Mouse (Mus musculus) forebrain, embryonic 11.5 days (tissue): ENCODE data around the gene Calml3. TPM values are rescaled to one million over a fixed set of nuclear protein-coding genes. Genes with fewer than 3 reads are reported as not detected.
A peak's percentile ranks its signal among the peaks of the same experiment; 100 is the strongest.

Experiments used
- ATAC-seq: fragments of 200-750 bp; cut with Nextera tagmentation; replicated peaks from 2 replicates; pipeline ENCODE4 v1.8.0; 2017; ENCODE audit warnings: moderate TSS enrichment; ENCODE audit not compliant: low FRiP score
- DNase-seq: peaks from one replicate; pipeline ENCODE4 v3.0.0-alpha.2; 2017; ENCODE audit warnings: low spot score
- H3K27ac ChIP-seq: fragments of 300-500 bp; sonication (generic); 2 replicates; pipeline ENCODE4 v1.5.1; 2014; ENCODE audit warnings: low read depth, low read length
- H3K27me3 ChIP-seq: fragments of 300-500 bp; sonication (generic); 2 replicates; pipeline ENCODE4 v1.6.1; 2014; ENCODE audit warnings: mild to moderate bottlenecking, low read length, mixed read lengths; ENCODE audit not compliant: control insufficient read depth, insufficient read depth
- H3K36me3 ChIP-seq: fragments of 300-500 bp; sonication (generic); 2 replicates; pipeline ENCODE4 v1.6.1; 2014; ENCODE audit warnings: mild to moderate bottlenecking, low read length, moderate library complexity, mixed read lengths; ENCODE audit not compliant: control insufficient read depth, insufficient read depth
- H3K4me1 ChIP-seq: fragments of 300-500 bp; sonication (generic); replicated peaks from 2 replicates; pipeline ENCODE4 v1.6.1; 2014; ENCODE audit warnings: low read length, mixed read lengths; ENCODE audit not compliant: control insufficient read depth, insufficient read depth
- H3K4me2 ChIP-seq: fragments of 300-500 bp; sonication (generic); 2 replicates; pipeline ENCODE4 v1.6.1; 2014; ENCODE audit warnings: low read depth, mild to moderate bottlenecking, low read length, moderate library complexity, mixed read lengths; ENCODE audit not compliant: severe bottlenecking
- H3K4me3 ChIP-seq: fragments of 300-500 bp; sonication (generic); 2 replicates; pipeline ENCODE4 v1.5.1; 2014; ENCODE audit warnings: low read depth, low read length
- H3K9ac ChIP-seq: fragments of 300-500 bp; sonication (generic); 2 replicates; pipeline ENCODE4 v1.6.1; 2014; ENCODE audit warnings: low read length
- H3K9me3 ChIP-seq: fragments of 300-500 bp; sonication (generic); 2 replicates; pipeline ENCODE4 v1.6.1; 2016; ENCODE audit warnings: low read length, mixed read lengths; ENCODE audit not compliant: control insufficient read depth
- WGBS: fragments of 180-500 bp; shearing (Covaris S2); extraction: QIAGEN DNeasy Blood & Tissue Kit; methylation state at CpG from one replicate; pipeline ENCODE4 v1.1.7; 2014; 5-methylcytosine and 5-hydroxymethylcytosine counted together
- polyA plus RNA-seq: library from polyadenylated mRNA; unstranded; fragments of >200 nt; fragmentation: Nextera tagmentation; extraction: Ambion mirVana; gene quantifications from 2 replicates; pipeline ENCODE4 v1.2.1, GENCODE M21; 2014

Calml3 gene
- polyA plus RNA-seq, 1 experiment from 2014 or later, result not detected

- Histone ChIP-seq H3K9ac (no peak overlapping the region), H3K27me3 (no peaks in the 10 kb centered on the region), H3K27ac (no peak overlapping the region), H3K9me3 (no peaks in the 10 kb centered on the region), H3K4me3 (no peak overlapping the region), H3K4me1 (no peaks in the 10 kb centered on the region), H3K36me3 (no peaks in the 10 kb centered on the region), H3K4me2 (no peak overlapping the region)
- 85% methylated on average over 3 of the region's 3 CpGs for WGBS
- DNase-seq (no peak), ATAC-seq (no peak)
Measured at GRCm38 (mm10) chr13:3768621-3769020, 35.5 kb downstream of the Calml3 start.

GRCm38 (mm10) chr13:3767086-3767485 is 37.0 kb downstream of the Calml3 start:
- DNase-seq (no peak), ATAC-seq (no peak)
- no peaks in the 10 kb centered on the region for H3K27me3 ChIP-seq
- no peak overlapping the region for H3K27ac ChIP-seq
- no peaks in the 10 kb centered on the region for H3K36me3 ChIP-seq
- no peak overlapping the region for H3K9ac ChIP-seq
- no peak overlapping the region for H3K4me3 ChIP-seq
- H3K4me1 ChIP-seq, result no peaks in the 10 kb centered on the region
- H3K9me3 ChIP-seq, result no peaks in the 10 kb centered on the region
- H3K4me2 ChIP-seq, result no peak overlapping the region

- no peak overlapping the region for H3K4me3 ChIP-seq
Measured at GRCm38 (mm10) chr13:3765781-3766180, 38.3 kb downstream of the Calml3 start.

GRCm38 (mm10) chr13:3761131-3761530 is 43.0 kb downstream of the Calml3 start:
- 89% methylated on average over 4 of the region's 4 CpGs for WGBS
- Histone ChIP-seq H3K4me2 (no peak overlapping the region), H3K4me3 (no peak overlapping the region), H3K36me3 (no peaks in the 10 kb centered on the region), H3K27me3 (no peaks in the 10 kb centered on the region), H3K4me1 (no peaks in the 10 kb centered on the region), H3K9me3 (no peaks in the 10 kb centered on the region), H3K27ac (no peak overlapping the region), H3K9ac (no peak overlapping the region)
- DNase-seq, result no peak
- ATAC-seq, result no peak

More at GRCm38 (mm10) chr13:3765781-3766180, 38.3 kb downstream of the Calml3 start:
- WGBS, result 91% methylated on average over 4 of the region's 4 CpGs
- Histone ChIP-seq H3K27me3 (no peaks in the 10 kb centered on the region), H3K4me1 (no peaks in the 10 kb centered on the region), H3K27ac (no peak overlapping the region), H3K36me3 (no peaks in the 10 kb centered on the region), H3K9ac (no peak overlapping the region), H3K4me2 (no peak overlapping the region), H3K9me3 (no peaks in the 10 kb centered on the region)
- no peak for ATAC-seq
- DNase-seq, result no peak

GRCm38 (mm10) chr13:3758347-3758746 is 45.8 kb downstream of the Calml3 start:
- DNase-seq (no peak), ATAC-seq (no peak)
- Histone ChIP-seq H3K9ac (no peak overlapping the region), H3K36me3 (no peaks in the 10 kb centered on the region), H3K9me3 (no peaks in the 10 kb centered on the region), H3K4me3 (no peak overlapping the region), H3K4me1 (no peaks in the 10 kb centered on the region), H3K4me2 (no peak overlapping the region), H3K27me3 (no peaks in the 10 kb centered on the region), H3K27ac (no peak overlapping the region)
- 90% methylated on average over 2 of the region's 2 CpGs for WGBS

- Histone ChIP-seq H3K9me3 (no peaks in the 10 kb centered on the region), H3K4me3 (no peak overlapping the region), H3K4me1 (no peaks in the 10 kb centered on the region), H3K36me3 (no peaks in the 10 kb centered on the region), H3K4me2 (no peak overlapping the region), H3K27ac (no peak overlapping the region), H3K27me3 (no peaks in the 10 kb centered on the region), H3K9ac (no peak overlapping the region)
- DNase-seq (peak; percentile 29), ATAC-seq (no peak)
- WGBS, result 87% methylated on average over 2 of the region's 2 CpGs
Measured at GRCm38 (mm10) chr13:3753291-3753690, 50.8 kb downstream of the Calml3 start.

Other genes with a start within 250 kb of the Calml3 start
- 25.5 and 30.3 TPM in 2 replicates for gene Fam208b, start 193.2 kb downstream of the Calml3 start, polyA plus RNA-seq
- gene Asb13, start 170.3 kb downstream of the Calml3 start, polyA plus RNA-seq, result 12.1 and 15.0 TPM in 2 replicates
- not detected in 2 replicates for gene Calm4, start 33.4 kb upstream of the Calml3 start, polyA plus RNA-seq
- gene Calm5, start 49.9 kb upstream of the Calml3 start, polyA plus RNA-seq, result not detected in 2 replicates
- gene Net1, start 113.9 kb upstream of the Calml3 start, polyA plus RNA-seq, result 49.0 and 49.3 TPM in 2 replicates
- gene Tubal3, start 114.0 kb upstream of the Calml3 start, polyA plus RNA-seq, result not detected in 2 replicates
- not detected in 2 replicates for gene Ucn3, start 141.0 kb upstream of the Calml3 start, polyA plus RNA-seq
- gene Akr1c14, start 244.7 kb upstream of the Calml3 start, polyA plus RNA-seq, result 0.31 TPM in 1 of 2 replicates, not detected in the other